ENCODE assay signal across 23 mouse cellular contexts in the genomic region with DNA sequence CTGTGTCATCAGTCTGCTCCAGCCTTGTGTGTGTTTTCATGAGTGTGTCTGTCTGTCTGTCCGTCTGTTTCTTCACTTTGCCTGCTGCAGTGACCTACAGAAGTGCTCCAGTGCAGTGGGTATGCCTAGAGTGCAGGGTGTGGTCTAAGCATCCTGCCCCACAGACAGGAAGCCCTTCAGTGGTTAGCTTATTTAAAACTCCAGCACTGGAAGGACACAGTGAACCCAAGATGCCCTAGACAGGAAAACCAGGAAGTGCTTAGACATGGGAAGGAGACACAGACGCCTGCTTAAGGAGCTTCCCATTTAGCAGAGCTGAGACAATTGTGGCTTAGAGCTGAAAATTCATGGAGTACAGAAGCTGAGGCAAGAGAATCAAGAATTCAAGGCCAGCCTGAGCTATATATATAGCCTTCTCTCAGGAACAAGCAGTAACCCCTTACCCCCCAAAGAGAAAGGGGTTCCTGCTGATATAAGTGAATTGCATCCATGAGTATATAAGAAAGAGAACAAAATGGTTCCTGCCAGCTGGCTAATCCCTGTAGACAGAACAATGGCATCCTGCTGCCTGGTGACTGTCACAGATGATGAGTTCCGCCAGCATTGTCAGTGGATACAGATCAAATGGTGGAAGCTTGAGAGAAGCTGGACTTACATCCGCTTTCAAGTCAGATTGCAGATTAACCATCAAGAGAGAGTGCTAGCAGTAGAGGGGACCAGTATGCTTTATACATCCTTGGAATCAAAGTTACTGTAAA. TPM values are rescaled to one million over a fixed set of nuclear protein-coding genes. Genes with fewer than 3 reads are reported as not detected.
DNase-seq lines count a peak whose midpoint lies in the region; ATAC-seq lines count a peak whose summit lies in the region.
"Had no signal": no experiment of that assay in that cellular context is flagged by ENCODE, and none has a peak within 500 bp of the region (broad histone marks: within the 10 kb centered on the region; RNA-seq: fewer than 3 reads in every experiment).

No protein-coding gene starts in this region.

- H3K4me1 ChIP-seq in megakaryocyte, embryonic 14.5 days = peaks cover 29% of the 10 kb centered on the region
- H3K4me1 ChIP-seq: forebrain, embryonic 10.5 days; heart, embryonic 12.5 days; hindbrain, embryonic 10.5 days; intestine, embryonic 15.5 days; limb, embryonic 15.5 days; neural tube, embryonic 13.5 days had no signal

- no peak for ATAC-seq in megakaryocyte, adult 5-6 weeks (ENCODE audit: poor library complexity, severe bottlenecking)
- peak; percentile 45; the same call in 1 of the 2 replicates for ATAC-seq in common myeloid progenitor, adult 5-6 weeks (replicated peaks; ENCODE audit: low read depth, poor library complexity, severe bottlenecking)
- ATAC-seq: forebrain, embryonic 16.5 days; hindbrain, embryonic 16.5 days; intestine, embryonic 15.5 days had no signal

- peak overlapping the region; percentile 51 for H3K4me3 ChIP-seq in megakaryocyte, embryonic 14.5 days (replicated peaks)
- H3K4me3 ChIP-seq: forebrain, embryonic 10.5 days; heart, embryonic 12.5 days; hindbrain, embryonic 10.5 days; intestine, embryonic 15.5 days; limb, embryonic 15.5 days; myocyte; neural tube, embryonic 13.5 days had no signal

- H3K36me3 ChIP-seq in megakaryocyte, embryonic 14.5 days (replicated peaks; ENCODE audit: low read length) = peaks cover 97% of the 10 kb centered on the region

- no peaks in the 10 kb centered on the region for H3K9me3 ChIP-seq in megakaryocyte, embryonic 14.5 days
- H3K9me3 ChIP-seq: forebrain, embryonic 10.5 days; heart, embryonic 12.5 days; hindbrain, embryonic 10.5 days; intestine, embryonic 15.5 days; limb, embryonic 15.5 days; neural tube, embryonic 13.5 days had no signal

- DNase-seq in heart, adult 11 months = peak; percentile 81
- no peak for DNase-seq in heart, adult 18-20 months
- DNase-seq in lung, postnatal 25 days (ENCODE audit: low spot score) = peak; percentile 57
- DNase-seq in retina, embryonic 14.5 days (ENCODE audit: low spot score) = no peak
- no peak for DNase-seq in urinary bladder, postnatal 10 days (ENCODE audit: low spot score)
- DNase-seq: adrenal gland, postnatal 25 days; cerebellum, adult 9-10 months; gastrocnemius, postnatal 10 days; heart, postnatal 10 days; left cerebral cortex, postnatal 4 days; thymus, postnatal 4 days had no signal

- H3K27me3 ChIP-seq in megakaryocyte, embryonic 14.5 days (replicated peaks) = no peaks in the 10 kb centered on the region
- H3K27me3 ChIP-seq: heart, embryonic 12.5 days; intestine, embryonic 15.5 days; limb, embryonic 15.5 days; neural tube, embryonic 13.5 days had no signal

RNA-seq across cellular contexts. Expression of a gene that starts 20.1 kb away (rescaled TPM):
- 100 to 1,000 TPM; 193 to 216 TPM for total RNA-seq in heart, adult 18-20 months (2021)
- polyA plus RNA-seq in megakaryocyte, embryonic 14.5 days (2012; ENCODE audit: insufficient read depth, low replicate concordance) = 8.0 and 16.2 TPM in 2 replicates
- 50.4 and 59.6 TPM in 2 replicates for total RNA-seq in megakaryocyte, adult 5-6 weeks (2015)
- 43.0 and 53.3 TPM in 2 replicates for total RNA-seq in megakaryocyte, adult 5-6 weeks (2017)
- 90.5 and 128 TPM in 2 replicates for total RNA-seq in common myeloid progenitor, adult 5-6 weeks (2017)

RNA-seq across cellular contexts. Expression of a gene that starts 58.5 kb away (rescaled TPM):
- 1 to 10 TPM; 6.1 to 6.4 TPM for total RNA-seq in heart, adult 18-20 months (2021)
- polyA plus RNA-seq in megakaryocyte, embryonic 14.5 days (2012; ENCODE audit: insufficient read depth, low replicate concordance) = 27.1 and 46.8 TPM in 2 replicates
- 14.6 and 15.2 TPM in 2 replicates for total RNA-seq in megakaryocyte, adult 5-6 weeks (2015)
- 9.4 and 13.6 TPM in 2 replicates for total RNA-seq in megakaryocyte, adult 5-6 weeks (2017)
- 8.5 and 8.9 TPM in 2 replicates for total RNA-seq in common myeloid progenitor, adult 5-6 weeks (2017)

Comparison
In these comparisons a context has a peak if more than half of its experiments do, and no peak if none do; other contexts are left out.
1. DNase-seq: peak in heart, adult 11 months (single experiment) and lung, postnatal 25 days (single experiment); none in heart, adult 18-20 months (0 of 2), retina, embryonic 14.5 days (single experiment) and urinary bladder, postnatal 10 days (single experiment).